Mouse (Mus musculus) stomach, embryonic 15.5 days (tissue): ENCODE measurements around the gene Sh2d1b2. TPM values are rescaled to one million over a fixed set of nuclear protein-coding genes. Genes with fewer than 3 reads are reported as not detected.

ENCODE experiments used
- ATAC-seq: fragments of 200-750 bp; cut with Nextera tagmentation; 2 replicates; pipeline ENCODE4 v1.8.0; 2017; ENCODE audit warnings: low read depth, moderate number of reproducible peaks, moderate TSS enrichment; ENCODE audit not compliant: insufficient read depth, low FRiP score
- H3K27ac ChIP-seq: fragments of 300-500 bp; sonication (generic); 2 replicates; pipeline ENCODE4 v1.5.1; 2015; ENCODE audit warnings: mild to moderate bottlenecking, inconsistent platforms
- H3K27me3 ChIP-seq: fragments of 300-500 bp; sonication (generic); replicated peaks from 2 replicates; pipeline ENCODE4 v1.6.1; 2015; ENCODE audit warnings: inconsistent platforms
- H3K36me3 ChIP-seq: fragments of 300-500 bp; sonication (generic); 2 replicates; pipeline ENCODE4 v1.6.1; 2015; ENCODE audit warnings: inconsistent platforms
- H3K4me1 ChIP-seq: fragments of 300-500 bp; sonication (generic); 2 replicates; pipeline ENCODE4 v1.6.1; 2015; ENCODE audit warnings: inconsistent platforms
- H3K4me2 ChIP-seq: fragments of 300-500 bp; sonication (generic); 2 replicates; pipeline ENCODE4 v1.6.1; 2015; ENCODE audit warnings: mild to moderate bottlenecking, inconsistent platforms
- H3K4me3 ChIP-seq: fragments of 300-500 bp; sonication (generic); replicated peaks from 2 replicates; pipeline ENCODE4 v1.5.1; 2015; ENCODE audit warnings: inconsistent platforms
- H3K9ac ChIP-seq: fragments of 300-500 bp; sonication (generic); 2 replicates; pipeline ENCODE4 v1.6.1; 2015; ENCODE audit warnings: inconsistent platforms
- H3K9me3 ChIP-seq: fragments of 300-500 bp; sonication (generic); 2 replicates; pipeline ENCODE4 v1.6.1; 2016; ENCODE audit warnings: inconsistent platforms
- whole genome bisulfite sequencing: fragments of 180-500 bp; shearing (Covaris S2); methylation state at CpG from one replicate; pipeline ENCODE4 v1.1.7; 2015; 5-methylcytosine and 5-hydroxymethylcytosine counted together
- polyA plus RNA-seq: library from polyadenylated mRNA; unstranded; fragments of >200 nt; fragmentation: Nextera tagmentation; extraction: Ambion mirVana; gene quantifications from 2 replicates; pipeline ENCODE4 v1.2.1, GENCODE M21; 2015

The Sh2d1b2 gene
- polyA plus RNA-seq, 1 experiment from 2014 or later: not detected

DNA sequence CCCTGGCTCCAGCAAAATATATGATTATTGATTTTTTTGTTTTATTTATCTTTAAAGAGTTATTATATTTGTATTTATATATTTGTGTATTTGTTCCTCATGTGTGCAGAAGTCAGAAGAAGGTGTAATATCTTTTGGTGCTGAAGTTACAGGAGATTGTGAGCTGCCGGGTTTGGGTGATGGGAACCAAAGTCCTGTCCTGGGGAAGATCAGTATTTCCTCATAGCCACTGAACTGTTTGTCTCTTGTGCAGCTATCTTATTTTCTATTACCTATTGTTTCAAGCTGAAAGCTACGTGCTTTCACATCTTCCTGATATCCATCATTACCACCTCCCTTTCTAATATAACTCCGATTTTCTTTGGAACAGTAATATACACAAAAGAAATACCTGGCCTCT lies 17.0 kb upstream of the Sh2d1b2 start:
- peaks cover 2% of the 10 kb centered on the region; the same call in 1 of the 2 replicates for H3K4me1 ChIP-seq
- H3K4me3 ChIP-seq: peak overlapping the region; percentile 81
- ATAC-seq: no peak
- 72% methylated on average over 3 of the region's 3 CpGs for WGBS
- H3K27me3 ChIP-seq: no peaks in the 10 kb centered on the region
- H3K4me2 ChIP-seq: peak overlapping the region; percentile 39
- no peak overlapping the region for H3K9ac ChIP-seq
- 0 out of 2 replicates have a peak, but pooled peaks cover 5% of the 10 kb centered on the region for H3K36me3 ChIP-seq
- no peak overlapping the region for H3K27ac ChIP-seq
- H3K9me3 ChIP-seq: no peaks in the 10 kb centered on the region

DNA sequence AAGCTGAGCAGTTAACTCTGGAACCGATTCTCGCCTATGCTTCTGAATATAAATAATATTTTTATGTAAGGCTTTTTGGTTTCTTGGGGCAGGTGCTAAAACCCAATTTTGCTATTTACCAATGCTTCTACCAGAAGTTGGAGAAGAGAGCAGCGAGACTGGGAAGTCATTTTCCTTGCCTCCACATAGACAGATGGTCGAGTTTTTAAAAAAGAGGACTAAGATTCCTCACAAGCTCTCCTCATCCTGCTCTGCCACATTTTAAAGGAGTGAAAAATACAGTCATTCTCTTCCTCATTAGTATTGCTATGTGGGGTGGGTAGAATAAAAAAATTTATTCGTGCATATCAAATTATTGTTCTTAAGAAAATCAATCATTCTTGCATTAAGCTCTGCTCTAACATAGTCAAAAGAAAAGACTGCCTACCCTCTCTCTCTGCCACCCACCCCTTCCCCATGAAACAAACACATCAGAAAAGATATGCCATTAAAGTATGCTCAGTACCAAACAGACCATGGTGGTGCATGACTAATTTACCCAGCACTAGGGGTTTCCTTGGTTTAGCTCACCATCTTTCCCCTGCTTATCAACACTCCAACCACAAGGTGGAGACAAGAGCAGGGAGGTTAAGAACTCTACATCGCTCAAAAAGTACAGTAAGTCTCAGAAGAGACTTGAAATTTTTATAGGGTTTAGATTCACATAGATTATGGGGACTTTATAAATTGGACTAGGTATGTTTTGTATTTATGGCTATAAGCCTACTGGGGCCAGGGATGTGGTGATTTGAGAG lies 14.3 kb upstream of the Sh2d1b2 start:
- no peak overlapping the region for H3K27ac ChIP-seq
- H3K27me3 ChIP-seq: 0 out of 2 replicates have a peak, but pooled peaks cover 4% of the 10 kb centered on the region

DNA sequence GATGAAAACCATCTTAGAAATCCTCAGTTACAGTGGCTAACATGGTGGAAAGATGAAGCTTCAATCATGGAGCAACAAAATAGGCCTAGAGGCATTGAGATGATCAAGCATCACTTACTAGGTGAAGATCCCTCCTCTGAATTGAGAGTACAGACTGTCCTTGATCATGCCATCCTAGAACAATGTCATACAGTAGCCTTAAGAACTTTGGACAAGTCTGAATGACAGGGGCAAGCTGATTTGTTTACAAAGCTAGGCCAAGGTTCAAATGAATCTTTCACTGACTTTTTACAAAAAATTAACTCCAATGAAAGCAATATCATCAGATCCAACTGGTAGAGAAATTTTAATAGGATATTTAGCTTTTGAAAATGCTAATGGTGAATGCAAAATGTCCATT lies 12.2 kb upstream of the Sh2d1b2 start:
- ATAC-seq: no peak
- no peak overlapping the region for H3K9ac ChIP-seq
- H3K4me3 ChIP-seq: no peak overlapping the region
- H3K4me2 ChIP-seq: no peak overlapping the region
- no peaks in the 10 kb centered on the region for H3K9me3 ChIP-seq
- no peak overlapping the region for H3K27ac ChIP-seq
- H3K4me1 ChIP-seq: no peaks in the 10 kb centered on the region
- H3K36me3 ChIP-seq: no peaks in the 10 kb centered on the region
- H3K27me3 ChIP-seq: 0 out of 2 replicates have a peak, but pooled peaks cover 4% of the 10 kb centered on the region

More for the DNA sequence above, 14.3 kb upstream of the Sh2d1b2 start:
- Histone ChIP-seq H3K9ac (no peak overlapping the region), H3K4me1 (peaks cover 2% of the 10 kb centered on the region; the same call in 1 of the 2 replicates), H3K4me3 (no peak overlapping the region), H3K36me3 (no peaks in the 10 kb centered on the region), H3K9me3 (no peaks in the 10 kb centered on the region), H3K4me2 (no peak overlapping the region)
- 76% methylated on average over 6 of the region's 6 CpGs for WGBS
- no peak for ATAC-seq

DNA sequence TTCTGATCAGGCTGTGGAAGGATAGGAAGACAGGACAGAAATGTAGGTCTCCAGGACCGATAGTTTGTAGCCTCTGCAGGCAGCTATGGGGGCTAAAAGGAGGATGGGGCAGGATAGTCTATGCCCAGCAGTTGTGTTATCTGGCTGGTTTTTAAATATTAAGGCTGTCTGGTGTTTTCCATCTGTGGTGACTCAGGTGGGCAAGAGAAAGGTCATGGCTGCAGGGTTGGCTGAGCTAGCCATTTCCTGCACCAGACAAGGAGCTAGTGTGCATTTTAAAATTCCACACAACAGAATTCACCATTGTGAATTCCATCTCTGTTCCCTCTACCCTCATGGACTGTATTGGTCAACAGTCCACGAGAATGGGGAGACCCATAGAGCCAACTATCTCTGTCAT lies 9.3 kb upstream of the Sh2d1b2 start:
- Histone ChIP-seq H3K4me2 (no peak overlapping the region), H3K36me3 (no peaks in the 10 kb centered on the region), H3K4me1 (no peaks in the 10 kb centered on the region), H3K27me3 (0 out of 2 replicates have a peak, but pooled peaks cover 4% of the 10 kb centered on the region), H3K9ac (no peak overlapping the region), H3K4me3 (no peak overlapping the region), H3K27ac (no peak overlapping the region), H3K9me3 (no peaks in the 10 kb centered on the region)
- no peak for ATAC-seq
- WGBS: 80% methylated on average over 2 of the region's 2 CpGs

DNA sequence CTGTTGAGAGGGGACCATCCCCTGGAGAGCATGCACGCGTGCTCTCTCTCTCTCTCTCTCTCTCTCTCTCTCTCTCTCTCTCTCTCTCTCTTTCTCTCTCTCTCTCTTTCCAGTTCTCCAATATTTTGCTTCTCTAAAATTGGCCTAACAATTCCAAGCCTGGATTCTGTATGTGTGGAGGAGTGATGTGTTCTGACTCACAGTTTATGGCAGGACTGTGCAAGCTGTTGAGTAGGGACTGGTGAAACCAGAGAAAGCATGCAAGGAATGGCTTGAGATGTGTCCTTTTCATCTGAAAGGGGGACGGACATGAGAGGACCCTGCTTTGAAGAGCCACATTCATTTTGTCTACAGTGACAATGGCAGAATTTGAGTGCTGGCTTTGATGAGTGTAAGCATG lies 12.5 kb downstream of the Sh2d1b2 start:
- H3K9me3 ChIP-seq: no peaks in the 10 kb centered on the region
- H3K4me3 ChIP-seq: no peak overlapping the region
- no peak overlapping the region for H3K27ac ChIP-seq
- H3K4me1 ChIP-seq: no peaks in the 10 kb centered on the region
- no peaks in the 10 kb centered on the region for H3K27me3 ChIP-seq
- 76% methylated on average over 3 of the region's 3 CpGs for WGBS
- H3K9ac ChIP-seq: no peak overlapping the region
- no peak overlapping the region for H3K4me2 ChIP-seq
- ATAC-seq: no peak
- no peaks in the 10 kb centered on the region for H3K36me3 ChIP-seq

DNA sequence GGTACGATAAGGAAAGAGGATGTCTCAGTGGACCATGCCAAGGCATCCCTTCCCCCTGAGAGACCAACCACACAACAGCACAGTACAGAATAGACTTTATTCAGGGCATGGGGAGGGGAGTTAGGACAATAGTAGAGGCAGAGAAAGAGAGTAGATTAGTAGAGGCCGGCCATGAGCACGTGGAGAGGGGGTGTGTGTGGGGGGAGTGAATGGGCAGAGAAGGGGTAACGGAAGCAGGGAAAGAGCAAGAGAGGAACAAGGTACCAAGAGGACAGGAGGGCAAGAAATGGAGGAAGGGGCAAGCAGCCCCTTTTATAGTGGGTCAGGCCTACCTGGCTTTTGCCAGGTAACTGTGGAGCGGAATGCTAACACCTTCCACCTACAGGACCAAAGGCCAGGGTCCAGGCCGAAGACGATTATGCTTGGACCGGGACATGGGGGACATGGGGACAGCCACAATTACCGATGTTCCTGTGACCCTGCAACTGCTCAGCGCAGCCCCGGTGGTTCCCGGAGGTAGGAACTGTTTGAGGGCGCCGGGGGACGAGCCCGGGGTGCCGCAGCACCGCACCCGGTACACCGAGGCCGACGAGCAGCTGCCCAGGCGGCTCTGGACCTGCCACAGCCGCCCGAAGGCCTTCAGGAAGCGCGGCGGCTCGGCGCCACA lies 22.5 kb downstream of the Sh2d1b2 start:
- WGBS: 25% methylated on average over 30 of the region's 30 CpGs
- H3K27ac ChIP-seq: no peak overlapping the region
- ATAC-seq: peak; percentile 60

DNA sequence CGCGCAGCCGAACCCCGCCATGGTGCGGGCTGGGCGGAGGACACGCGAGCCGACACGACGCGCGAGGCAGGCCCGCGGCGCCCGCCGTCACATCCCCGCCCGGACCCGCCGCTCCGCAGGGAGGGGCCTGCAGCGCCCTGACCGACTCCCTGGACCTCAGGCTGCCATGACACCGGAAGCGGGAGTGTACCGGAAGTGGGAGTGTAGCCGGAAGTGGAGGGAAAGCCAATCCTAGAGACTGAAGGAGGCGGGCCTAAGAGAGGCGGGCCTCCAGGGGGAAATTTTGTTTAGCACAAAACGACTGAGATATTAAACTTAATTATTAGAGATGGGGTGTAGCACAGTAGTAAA lies 23.0 kb downstream of the Sh2d1b2 start:
- peak overlapping the region; percentile 39; the same call in 1 of the 2 replicates for H3K9ac ChIP-seq
- H3K4me1 ChIP-seq: no peaks in the 10 kb centered on the region
- H3K4me3 ChIP-seq: peak overlapping the region; percentile 62
- no peak overlapping the region for H3K27ac ChIP-seq
- no peaks in the 10 kb centered on the region for H3K36me3 ChIP-seq
- H3K27me3 ChIP-seq: no peaks in the 10 kb centered on the region
- peak overlapping the region; percentile 69 for H3K4me2 ChIP-seq
- no peaks in the 10 kb centered on the region for H3K9me3 ChIP-seq
- WGBS: 6% methylated on average over 19 of the region's 32 CpGs
- peak; percentile 91 for ATAC-seq

More for the DNA sequence above, 22.5 kb downstream of the Sh2d1b2 start:
- no peaks in the 10 kb centered on the region for H3K4me1 ChIP-seq
- H3K27me3 ChIP-seq: no peaks in the 10 kb centered on the region
- H3K9me3 ChIP-seq: no peaks in the 10 kb centered on the region
- no peaks in the 10 kb centered on the region for H3K36me3 ChIP-seq
- peak overlapping the region; percentile 39 for H3K9ac ChIP-seq
- peak overlapping the region; percentile 62 for H3K4me3 ChIP-seq
- H3K4me2 ChIP-seq: peak overlapping the region; percentile 69

DNA sequence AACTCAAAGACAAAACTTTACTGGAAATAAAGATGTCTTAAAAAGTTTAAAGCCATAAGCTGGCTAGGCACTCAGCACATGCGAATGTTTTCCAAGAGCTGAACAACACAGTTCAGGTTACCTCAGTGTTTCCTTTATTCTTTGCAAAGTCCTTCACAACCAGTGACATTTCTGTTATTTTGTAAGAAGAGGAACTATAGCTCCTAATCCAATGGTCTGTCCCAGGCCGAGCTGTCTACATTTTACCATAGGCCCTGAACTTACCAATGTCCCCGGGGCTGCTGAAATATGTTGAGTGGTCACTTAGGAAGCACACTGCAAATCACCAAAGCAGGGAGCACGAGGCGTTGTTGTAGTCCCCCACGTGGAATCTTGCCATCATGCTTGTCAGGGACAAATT lies 37.7 kb downstream of the Sh2d1b2 start:
- no peaks in the 10 kb centered on the region for H3K4me1 ChIP-seq
- no peaks in the 10 kb centered on the region for H3K27me3 ChIP-seq
- ATAC-seq: no peak
- H3K36me3 ChIP-seq: no peaks in the 10 kb centered on the region
- WGBS: 80% methylated on average over 6 of the region's 6 CpGs
- no peak overlapping the region for H3K27ac ChIP-seq
- H3K9me3 ChIP-seq: no peaks in the 10 kb centered on the region
- no peak overlapping the region for H3K4me3 ChIP-seq
- no peak overlapping the region for H3K9ac ChIP-seq
- H3K4me2 ChIP-seq: no peak overlapping the region

DNA sequence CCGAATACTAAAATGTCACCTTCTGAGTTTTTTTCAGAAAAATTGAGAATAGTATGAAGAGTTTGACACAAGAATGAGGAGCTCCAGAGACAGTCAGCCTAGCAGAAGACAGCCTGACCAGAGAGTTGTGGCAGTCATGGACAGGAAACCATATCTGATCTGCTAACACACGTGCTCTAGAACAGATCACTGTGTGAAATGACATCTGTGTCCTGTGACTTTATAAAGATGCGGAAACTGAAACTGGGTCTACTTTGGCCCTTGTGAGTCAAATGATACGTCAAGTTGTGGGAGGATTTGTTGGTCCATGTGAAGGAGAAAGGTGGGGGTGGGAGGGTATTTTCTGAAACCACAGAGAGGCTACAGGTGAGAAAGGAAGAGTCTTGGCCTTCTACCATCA lies 38.1 kb downstream of the Sh2d1b2 start:
- 81% methylated on average over 4 of the region's 4 CpGs for WGBS
- Histone ChIP-seq H3K36me3 (no peaks in the 10 kb centered on the region), H3K4me3 (no peak overlapping the region), H3K9me3 (no peaks in the 10 kb centered on the region), H3K9ac (no peak overlapping the region), H3K4me1 (no peaks in the 10 kb centered on the region), H3K4me2 (no peak overlapping the region), H3K27me3 (no peaks in the 10 kb centered on the region), H3K27ac (no peak overlapping the region)
- ATAC-seq: no peak

DNA sequence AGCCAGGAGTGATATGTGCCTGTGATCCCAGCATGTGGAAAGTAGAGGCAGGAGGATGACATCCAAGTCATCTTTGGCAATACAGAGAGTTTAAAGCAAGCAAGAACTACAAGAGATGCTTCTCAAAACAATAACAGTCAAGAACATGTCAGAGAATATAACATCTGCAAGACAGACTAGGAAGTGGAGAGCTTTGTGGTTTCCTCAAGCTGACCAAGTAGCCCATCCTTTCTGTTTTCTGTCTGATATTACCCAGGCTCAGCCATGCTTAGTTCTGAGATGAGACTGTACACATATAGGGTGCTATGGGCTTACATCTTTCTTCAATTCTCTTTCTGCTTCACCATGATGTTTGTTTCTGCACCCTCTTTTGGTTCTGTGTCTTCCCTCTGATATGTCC lies 40.7 kb downstream of the Sh2d1b2 start:
- no peaks in the 10 kb centered on the region for H3K36me3 ChIP-seq
- H3K4me2 ChIP-seq: no peak overlapping the region
- no peak overlapping the region for H3K9ac ChIP-seq
- no peak overlapping the region for H3K27ac ChIP-seq
- H3K9me3 ChIP-seq: no peaks in the 10 kb centered on the region
- H3K27me3 ChIP-seq: no peaks in the 10 kb centered on the region
- no peaks in the 10 kb centered on the region for H3K4me1 ChIP-seq
- no peak overlapping the region for H3K4me3 ChIP-seq
- no peak for ATAC-seq

DNA sequence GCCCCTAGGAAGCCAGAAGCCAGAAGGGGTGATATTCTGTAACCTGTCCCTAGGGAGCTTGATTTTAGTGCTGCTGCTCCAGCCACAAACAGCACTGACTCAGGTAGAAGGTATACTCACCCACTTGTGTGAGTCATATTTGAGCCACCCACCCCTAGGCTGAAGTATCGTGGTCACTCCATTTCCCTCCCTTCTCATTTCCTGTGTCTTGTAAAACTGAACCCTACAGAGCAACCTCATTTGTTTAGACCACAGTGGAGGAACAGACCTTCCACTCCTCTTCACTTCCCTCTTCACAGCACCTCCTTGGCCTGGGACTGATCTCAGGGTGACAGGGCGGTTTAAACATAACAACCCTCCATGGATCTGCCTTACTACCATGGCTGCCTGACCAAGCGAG lies 44.5 kb downstream of the Sh2d1b2 start, which contains the start of gene Sh2d1b1:
Sh2d1b1 (plus strand) TSS at position 305 of the 400 bp plus-strand sequence.
- H3K4me3 ChIP-seq: no peak within 1 kb of the TSS
- H3K9me3 ChIP-seq: no peaks in the 10 kb centered on the region
- ATAC-seq: no peak
- no peaks in the 10 kb centered on the region for H3K36me3 ChIP-seq
- no peaks in the 10 kb centered on the region for H3K27me3 ChIP-seq
- H3K4me2 ChIP-seq: no peak within 1 kb of the TSS
- no peak within 1 kb of the TSS for H3K27ac ChIP-seq
- H3K4me1 ChIP-seq: no peaks in the 10 kb centered on the region
- no peak within 1 kb of the TSS for H3K9ac ChIP-seq
- WGBS: 71% methylated on average over 2 of the region's 3 CpGs

DNA sequence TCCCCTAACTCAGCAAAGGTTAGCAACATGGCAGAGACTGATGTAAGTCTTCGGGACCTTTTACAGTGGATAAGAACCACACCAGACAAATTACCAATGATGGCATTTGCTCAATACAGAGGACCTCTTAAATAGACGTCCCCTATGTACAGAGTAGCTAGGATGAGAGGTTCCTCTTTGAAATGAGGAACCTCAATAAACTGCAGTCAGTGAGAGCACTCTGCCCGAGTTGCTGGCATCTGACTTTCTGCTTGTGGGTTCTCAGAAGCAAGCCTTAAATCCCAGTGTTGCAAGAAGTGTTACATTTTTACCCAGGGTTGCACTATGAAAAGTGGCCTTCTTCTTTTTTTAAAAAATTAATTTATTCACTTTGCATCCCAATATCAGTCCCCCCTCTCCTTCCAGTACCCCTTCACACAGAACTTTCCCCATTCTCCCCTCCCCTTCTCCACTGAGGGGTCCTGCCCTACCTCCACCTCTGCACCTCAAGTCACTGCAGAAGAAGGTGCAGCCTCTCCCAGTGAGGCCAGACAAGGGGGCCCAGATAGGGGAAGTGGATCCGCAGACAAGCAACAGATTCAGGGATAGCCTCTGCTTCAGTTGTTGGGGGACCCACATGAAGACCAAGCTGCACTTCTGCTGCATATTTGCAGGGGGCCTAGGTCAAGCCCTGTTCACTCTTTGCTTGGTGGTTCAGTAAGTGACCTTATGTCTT lies 50.0 kb downstream of the Sh2d1b2 start:
- Histone ChIP-seq H3K27ac (no peak overlapping the region), H3K27me3 (no peaks in the 10 kb centered on the region), H3K4me1 (no peaks in the 10 kb centered on the region), H3K9ac (no peak overlapping the region), H3K36me3 (no peaks in the 10 kb centered on the region), H3K4me3 (no peak overlapping the region), H3K9me3 (no peaks in the 10 kb centered on the region), H3K4me2 (no peak overlapping the region)
- ATAC-seq: no peak
- WGBS: 68% methylated on average over 4 of the region's 4 CpGs
